Mouse (Mus musculus) induced T-regulatory cell, adult 2 months (primary cell): ENCODE measurements around the gene Cntrob.
A peak's percentile ranks its signal among the peaks of the same experiment; 100 is the strongest.
"Not testable (repeated sequence)": the region's sequence is repeated elsewhere in the genome, so short reads cannot be mapped to it uniquely, and the experiment has no call there.

ENCODE experiments used
- DNase-seq: peaks from one replicate; pipeline ENCODE4 v3.0.0-alpha.2; 2012; ENCODE audit warnings: low read depth

Gene Cntrob

DNA sequence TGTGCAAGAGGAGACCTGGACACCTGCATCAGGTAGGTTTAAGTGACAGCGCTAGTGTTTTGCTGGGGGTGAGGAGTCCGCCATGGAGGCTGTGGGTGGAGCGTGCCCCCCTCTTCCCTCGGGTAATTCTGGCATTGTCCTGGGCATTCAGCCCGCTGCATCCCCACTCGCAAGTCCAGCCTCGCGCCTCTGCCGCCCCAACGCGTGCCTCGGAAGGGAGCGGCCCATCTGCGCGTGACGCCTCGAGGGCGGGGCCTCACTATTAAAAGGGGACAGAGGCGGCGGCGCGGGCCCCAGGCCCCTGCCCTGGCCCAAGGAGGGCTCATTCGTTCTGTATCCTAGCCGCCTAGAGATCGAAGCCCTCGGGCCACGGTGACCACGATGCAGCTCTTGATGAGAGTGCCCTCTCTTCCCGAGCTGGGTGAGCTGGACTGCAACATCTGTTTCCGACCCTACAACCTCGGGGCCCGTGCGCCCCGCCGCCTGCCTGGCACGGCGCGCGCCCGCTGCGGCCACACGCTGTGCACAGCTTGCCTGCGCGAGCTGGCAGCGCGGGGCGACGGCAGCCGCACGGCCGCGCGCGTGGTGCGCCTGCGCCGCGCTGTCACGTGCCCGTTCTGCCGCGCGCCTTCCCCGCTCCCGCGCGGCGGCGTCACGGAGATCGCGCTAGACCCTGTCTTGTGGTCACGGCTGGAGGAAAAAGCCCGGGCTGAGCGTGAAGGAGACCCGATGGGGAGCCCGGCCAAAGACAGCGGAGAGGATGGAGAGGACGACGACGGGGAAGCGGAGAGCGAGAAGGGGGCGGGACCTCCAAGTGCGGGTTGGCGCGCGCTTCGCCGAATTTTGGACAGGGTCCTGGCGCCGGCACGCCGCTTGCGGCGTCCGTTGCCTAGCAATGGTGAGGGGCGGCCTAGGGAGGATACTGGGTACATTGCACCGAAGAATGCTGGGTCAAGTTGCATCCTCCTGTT, 16.9 kb upstream of the Cntrob start, which contains the start of gene Rnf227:
Gene Rnf227 (plus strand): TSS at position 301 of the 971 bp plus-strand sequence.
- peak; percentile 86 for DNase-seq

GRCm38 (mm10) chr11:69334796-69335195, 11.2 kb upstream of the Cntrob start:
- DNase-seq, result no peak

DNA sequence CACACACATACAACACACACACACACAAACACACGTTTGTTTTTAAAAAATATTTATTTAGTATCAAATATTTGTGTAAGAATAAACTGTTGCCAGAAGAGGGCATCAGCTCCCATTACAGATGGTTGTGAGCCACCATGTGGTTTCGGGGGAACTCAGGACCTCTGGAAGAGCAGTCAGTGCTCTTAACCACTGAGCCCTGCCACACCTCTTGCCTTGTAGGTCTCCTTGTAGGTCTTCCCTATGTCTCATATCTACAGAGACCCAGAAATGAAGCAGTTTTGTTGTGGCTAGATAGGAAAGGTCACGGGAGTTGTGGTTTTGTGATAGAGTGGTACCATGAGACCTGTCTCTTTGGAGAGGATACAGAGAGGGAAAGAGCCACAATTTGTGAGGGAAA, 10.3 kb upstream of the Cntrob start:
- peak; percentile 53 for DNase-seq

DNA sequence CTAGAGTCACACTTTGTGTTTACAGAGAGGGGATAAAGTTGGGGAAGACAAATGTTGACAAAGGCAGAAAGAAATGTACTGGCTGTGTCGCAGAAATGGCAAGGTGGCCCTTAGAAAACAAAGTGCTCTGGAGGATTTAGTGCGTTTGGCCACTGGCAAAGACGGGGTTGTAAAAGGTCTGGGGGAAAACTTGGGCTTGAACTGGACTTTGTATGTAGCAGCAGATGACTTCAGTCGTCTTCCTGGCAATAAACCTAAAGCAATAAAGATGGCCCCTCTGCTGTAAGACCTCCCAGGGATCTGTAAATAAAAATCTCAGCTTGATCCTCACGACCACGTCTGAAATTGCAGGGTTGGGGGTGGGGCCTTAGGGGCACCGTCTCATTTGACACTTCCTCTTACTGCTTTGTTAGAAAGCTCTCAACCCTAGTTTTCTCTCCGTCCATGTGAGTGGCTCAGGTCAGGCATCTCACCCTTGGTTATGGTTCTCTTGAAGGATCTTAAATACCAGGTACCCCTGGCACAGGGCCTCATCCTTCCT, 9.2 kb upstream of the Cntrob start:
- no peak for DNase-seq

- DNase-seq, result peak; percentile 86
Measured at GRCm38 (mm10) chr11:69331929-69332405, 8.4 kb upstream of the Cntrob start.

DNA sequence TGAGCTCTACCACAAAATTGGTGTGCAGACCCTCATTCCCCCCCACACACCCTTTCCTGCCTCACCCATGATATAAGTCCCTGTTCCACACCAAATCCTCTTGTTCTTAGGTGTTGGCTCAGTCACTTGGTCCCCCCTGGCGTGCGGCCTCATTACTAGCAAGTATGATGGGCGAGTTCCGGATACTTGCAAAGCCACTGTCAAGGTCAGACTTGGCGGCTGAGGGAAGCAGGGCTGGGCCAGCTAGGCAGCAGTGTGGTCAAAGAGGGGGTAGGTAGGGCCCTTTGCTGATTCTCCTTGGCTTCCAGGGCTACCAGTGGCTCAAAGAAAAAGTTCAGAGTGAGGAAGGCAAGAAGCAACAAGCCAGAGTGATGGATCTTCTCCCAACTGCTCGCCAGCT, 7.6 kb upstream of the Cntrob start:
- no peak for DNase-seq

GRCm38 (mm10) chr11:69328517-69328916, 4.9 kb upstream of the Cntrob start:
- DNase-seq, result no peak

- DNase-seq, result peak; percentile 40
Measured at GRCm38 (mm10) chr11:69327648-69328047, 4.1 kb upstream of the Cntrob start.

GRCm38 (mm10) chr11:69327157-69327442, 3.5 kb upstream of the Cntrob start:
- peak; percentile 28 for DNase-seq

DNA sequence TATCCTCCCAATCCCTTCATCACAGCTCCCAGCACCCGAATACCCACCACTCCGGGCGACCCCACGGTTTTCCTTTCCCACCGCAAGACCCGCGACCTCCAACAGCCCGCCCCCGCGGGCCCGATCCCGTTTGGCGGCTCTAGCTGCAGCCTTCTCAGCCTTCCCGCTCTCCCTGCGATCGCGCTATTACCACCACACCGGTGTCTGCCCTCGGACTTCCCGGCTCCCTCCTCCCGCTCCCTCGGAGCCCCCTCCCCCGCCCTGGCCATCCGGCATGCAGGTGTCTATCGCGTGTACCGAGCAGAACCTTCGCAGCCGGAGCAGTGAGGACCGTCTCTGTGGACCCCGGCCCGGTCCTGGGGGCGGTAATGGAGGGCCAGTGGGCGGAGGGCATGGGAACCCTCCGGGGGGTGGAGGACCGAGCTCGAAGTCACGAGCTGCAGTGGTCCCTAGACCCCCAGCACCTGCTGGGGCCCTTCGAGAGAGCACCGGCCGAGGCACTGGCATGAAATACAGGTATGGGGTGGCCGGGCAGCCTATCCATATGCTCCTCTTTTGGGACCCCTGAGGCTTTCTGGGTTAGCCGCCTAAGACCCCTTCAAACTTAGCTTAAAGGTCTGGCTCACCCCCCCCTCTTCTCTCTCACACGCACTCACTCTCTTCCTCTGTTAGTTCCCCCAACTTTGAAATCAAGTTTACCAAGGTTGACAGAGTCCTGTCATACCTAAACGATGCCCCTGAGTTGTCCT, 3.0 kb upstream of the Cntrob start:
- DNase-seq, result no peak

DNA sequence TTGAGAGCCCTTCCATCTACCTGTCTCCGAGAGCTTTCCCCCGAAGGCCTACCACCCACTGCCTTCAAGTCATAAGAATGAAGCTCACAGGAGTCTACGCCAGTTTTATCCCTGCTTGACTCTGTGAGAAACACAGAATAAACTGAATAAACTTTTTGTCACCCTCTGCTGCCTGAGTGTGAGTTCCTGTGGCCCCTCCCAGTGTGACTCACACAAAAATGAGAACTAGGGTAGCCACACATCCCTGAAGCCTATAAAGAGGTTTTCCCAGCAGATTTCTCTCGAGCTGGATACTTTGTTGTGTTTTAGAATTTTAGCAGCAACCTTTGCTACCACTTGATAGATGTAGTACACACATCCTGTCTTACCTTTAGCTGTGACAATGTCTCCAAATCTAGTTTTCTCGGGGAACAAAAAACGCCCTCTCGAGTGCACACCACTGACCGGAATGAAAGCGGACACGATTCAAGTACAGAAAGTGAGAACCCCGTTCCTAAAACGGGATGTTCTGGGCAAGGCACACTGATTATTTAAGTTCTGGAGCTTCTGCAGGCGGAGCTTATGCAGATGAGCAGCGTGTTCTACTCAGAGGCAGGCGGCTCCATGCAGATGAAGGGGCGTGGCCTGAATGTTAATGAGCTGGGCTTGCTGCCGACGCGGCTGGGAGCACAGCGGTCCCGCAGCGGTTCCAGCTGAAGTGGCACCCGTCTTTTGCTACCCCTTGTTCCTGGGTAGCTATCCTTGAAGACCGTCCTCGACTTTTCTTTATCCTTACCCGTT, 2.2 kb upstream of the Cntrob start, which contains the start of gene Kcnab3:
Gene Kcnab3 (plus strand): TSS at position 631 of the 780 bp plus-strand sequence.
- DNase-seq, result peak; percentile 96

DNA sequence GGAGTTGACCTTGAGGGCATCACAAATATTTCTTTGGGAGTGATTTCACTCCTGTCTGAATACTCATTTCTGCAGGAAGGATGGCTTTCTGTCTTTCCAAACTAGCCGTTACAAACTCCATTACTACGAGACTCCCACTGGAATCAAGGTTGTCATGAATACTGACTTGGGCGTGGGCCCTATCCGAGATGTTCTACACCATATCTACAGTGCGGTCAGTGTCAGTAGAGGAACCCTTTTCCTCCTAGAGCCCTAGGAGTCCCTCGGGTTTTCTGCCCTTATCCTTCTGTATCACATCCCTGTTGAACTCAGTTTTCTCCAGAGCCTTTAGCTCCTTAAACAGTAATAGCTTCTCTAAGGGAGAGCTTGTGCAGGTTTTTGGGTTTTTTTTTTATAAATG, 1.2 kb upstream of the Cntrob start:
- peak; percentile 23 for DNase-seq

DNA sequence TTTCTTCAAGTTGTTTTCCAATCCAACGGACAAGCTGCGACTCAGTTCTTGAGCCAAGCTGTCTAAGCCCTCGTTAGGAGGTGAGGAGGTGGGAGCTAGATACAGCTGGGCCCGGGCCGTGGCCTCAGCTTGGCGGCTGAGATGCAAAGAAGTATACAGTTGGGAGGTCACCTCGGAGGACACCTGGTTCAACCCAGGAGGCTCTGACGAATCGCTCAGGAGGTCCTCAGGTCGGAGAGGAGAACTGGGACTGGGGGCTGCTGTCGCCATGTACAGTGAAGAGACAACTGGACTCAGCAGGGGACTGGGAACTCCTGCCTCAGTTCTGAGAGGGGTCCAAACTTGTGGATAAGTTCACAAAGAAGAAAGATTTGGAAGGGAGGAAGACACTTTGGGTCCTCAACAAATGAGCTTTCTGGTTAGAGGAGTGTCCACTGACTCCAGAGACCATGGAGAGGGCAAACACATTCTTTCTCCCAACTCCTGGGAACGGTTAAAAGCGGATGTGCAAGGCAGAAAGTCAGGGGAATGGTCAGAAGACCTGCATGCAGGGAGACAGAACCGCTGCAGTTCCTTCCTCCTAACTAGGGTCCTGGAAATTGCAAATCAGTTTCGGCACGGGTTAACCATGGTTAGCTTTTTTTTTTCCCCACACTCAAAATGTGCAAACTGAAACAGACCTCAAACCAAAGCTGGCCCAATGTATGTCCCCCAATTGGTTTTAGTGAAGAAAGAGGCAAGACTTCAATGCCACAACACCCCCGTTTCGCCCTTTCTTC, 693 bp downstream of the Cntrob start:
- peak; percentile 41 for DNase-seq

DNA sequence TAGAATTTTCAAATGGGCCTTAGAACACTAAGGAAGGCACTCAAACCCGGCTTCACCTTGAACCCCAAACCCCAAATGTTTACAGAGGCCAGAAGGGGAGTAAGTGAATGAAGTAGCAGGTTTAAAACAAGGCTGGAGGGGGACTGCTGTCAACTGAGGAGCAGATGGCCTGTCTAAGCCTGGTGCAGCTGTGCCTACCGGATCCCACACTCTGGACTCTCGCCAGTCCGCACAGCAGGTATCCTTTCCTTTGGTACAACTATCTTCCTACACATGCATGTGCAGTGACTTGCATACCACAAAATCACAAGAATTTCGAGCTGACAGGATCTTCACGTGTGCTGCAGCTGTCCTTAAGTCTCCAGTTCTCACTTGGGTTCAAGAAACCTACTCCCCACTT, 1.6 kb downstream of the Cntrob start:
- DNase-seq, result peak; percentile 18

DNA sequence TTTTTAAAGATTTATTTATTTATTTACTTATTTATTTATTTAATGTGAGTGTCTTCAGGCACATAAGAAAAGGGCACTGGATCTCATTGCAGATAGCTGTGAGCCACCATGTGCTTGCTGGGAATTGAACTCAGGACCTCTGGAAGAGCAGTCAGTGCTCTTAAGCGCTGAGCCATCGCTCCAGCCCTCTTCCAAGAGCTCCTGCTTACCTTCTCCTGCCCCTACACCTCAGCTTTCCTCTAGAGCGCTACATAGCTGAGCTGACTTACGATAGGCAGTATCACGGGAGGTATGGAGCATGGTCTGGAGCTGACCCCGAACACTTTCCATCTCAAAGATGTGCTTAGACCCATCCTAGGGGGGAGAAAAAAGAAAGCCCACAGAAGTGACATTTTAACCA, 2.0 kb downstream of the Cntrob start:
- peak; percentile 6 for DNase-seq

GRCm38 (mm10) chr11:69318000-69318399, 5.6 kb downstream of the Cntrob start:
- DNase-seq, result not testable (repeated sequence)

GRCm38 (mm10) chr11:69316361-69316760, 7.2 kb downstream of the Cntrob start:
- no peak for DNase-seq

GRCm38 (mm10) chr11:69311266-69311665, 12.3 kb downstream of the Cntrob start:
- DNase-seq, result no peak

DNA sequence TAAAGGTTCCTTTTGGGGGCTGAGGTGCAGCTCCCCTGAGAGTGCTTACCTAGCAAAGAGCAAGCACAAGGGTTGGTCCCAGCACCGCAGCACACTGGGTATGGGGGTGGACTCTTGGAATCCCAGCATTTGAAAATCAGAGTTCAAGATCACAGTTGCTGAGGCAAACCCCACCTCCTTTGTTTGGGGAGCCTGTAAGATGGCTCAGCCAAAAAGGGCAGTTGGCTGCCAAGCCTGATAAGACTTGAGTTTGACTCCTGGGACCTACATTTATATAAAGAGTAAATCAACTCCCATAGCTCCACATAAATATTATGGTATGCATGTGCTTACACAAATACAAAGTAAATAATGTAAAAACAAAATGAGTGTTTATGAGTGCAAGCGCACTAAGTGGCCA, 17.5 kb downstream of the Cntrob start:
- no peak for DNase-seq

GRCm38 (mm10) chr11:69305291-69305690, 18.3 kb downstream of the Cntrob start:
- no peak for DNase-seq

DNA sequence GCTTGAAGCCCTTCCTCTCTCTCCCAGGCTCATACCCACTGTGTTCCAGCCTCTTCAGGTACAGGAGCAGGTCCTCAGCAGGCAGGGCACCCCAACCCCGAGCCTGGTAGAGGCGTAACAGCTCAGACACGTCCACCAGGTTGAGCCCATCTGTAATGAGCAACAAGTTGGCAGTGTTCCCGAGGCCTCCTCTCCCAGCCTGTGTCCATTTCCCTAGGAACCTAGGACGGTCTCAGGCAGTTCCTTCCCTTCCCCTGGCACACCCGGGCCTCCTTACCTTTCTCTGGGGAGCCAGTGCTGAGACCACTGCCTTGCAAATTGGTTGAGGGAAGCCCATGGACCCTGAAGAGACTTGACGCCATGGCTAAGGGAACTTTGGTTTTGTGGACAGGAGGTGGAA, 20.8 kb downstream of the Cntrob start:
- no peak for DNase-seq
